Mouse (Mus musculus): ENCODE results near the gene Pcbp3.

- TF ChIP-seq EP300 (optimal IDR thresholded peaks at IDR 0.05), result no peak
- no peak for TF ChIP-seq CTCF (IDR thresholded peaks at IDR 0.05; ENCODE audit: low read depth)
Observed at GRCm38 (mm10) chr10:76794102-76794501, 167.6 kb downstream of the Pcbp3 start.

All from stomach, postnatal 0 days (tissue).